Mouse (Mus musculus) lung, adult 2 months (tissue): ENCODE measurements at regions not wholly inside any gene's neighbourhood (a gene's known extent, or its start where the extent isn't known, plus 50 kb on each side); places are given as distances from the start of the nearest gene placed in this dataset.

Source experiments
- CTCF ChIP-seq: fragments of 200-500 bp; IDR thresholded peaks from 2 replicates; pipeline ENCODE4 v1.5.1; 2011; ENCODE audit warnings: mild to moderate bottlenecking, low read length, control low read depth; ENCODE audit not compliant: insufficient read depth
- POLR2A ChIP-seq: fragments of 200-500 bp; IDR thresholded peaks from 2 replicates; pipeline ENCODE4 v1.6.1; 2011; ENCODE audit warnings: low read depth, mild to moderate bottlenecking, control low read depth, low read length, borderline replicate concordance; ENCODE audit errors: extremely low read depth

DNA sequence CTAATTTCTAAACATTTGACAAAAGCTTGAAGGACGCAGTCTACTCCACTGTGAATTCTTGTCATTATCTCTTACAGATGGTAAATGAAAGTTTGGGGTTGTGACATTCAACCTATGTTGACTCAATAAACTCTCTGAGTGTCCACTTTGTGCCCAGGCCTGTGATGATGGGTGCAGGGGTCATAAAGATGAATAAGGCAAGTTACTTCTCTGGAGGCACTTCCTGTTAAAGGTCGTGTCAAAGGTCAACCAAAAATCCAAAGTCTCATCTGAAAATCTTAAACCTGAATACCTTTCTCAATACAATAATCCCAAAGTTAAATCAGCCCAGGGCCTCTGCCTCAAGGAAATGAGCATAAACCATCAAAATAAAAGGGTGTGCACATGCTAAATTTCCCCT, 332.5 kb upstream of the Nr2f2 start:
- TF ChIP-seq CTCF (no peak), POLR2A (no peak)
